Mouse (Mus musculus) telencephalon, adult 2 months (tissue): ENCODE results near the gene Mlycd.

ENCODE experiments used
- DNase-seq: peaks from one replicate; pipeline ENCODE4 v3.0.0-alpha.2; 2011; ENCODE audit warnings: low read depth, low spot score

Mlycd gene

DNA sequence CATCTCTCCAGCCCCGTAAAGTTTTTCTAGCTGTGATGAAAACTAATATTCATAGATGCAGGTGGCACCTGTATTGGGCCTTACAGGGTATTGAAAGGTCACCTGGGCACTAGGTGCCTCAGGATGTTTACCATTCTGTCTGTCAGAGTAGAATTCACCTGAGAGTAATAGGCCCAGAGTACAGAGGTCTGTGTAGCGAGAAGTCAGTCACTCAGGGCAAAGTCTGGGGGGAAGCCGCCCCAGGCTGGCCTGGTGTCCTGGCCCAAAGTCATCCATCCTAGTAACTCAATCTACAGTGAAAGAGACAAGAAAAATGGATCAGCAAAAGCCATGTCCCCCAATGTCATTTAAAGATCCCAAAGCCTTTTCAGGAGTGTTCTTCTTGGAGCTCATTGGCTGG lies 6.2 kb downstream of the Mlycd start:
- no peak for DNase-seq

DNA sequence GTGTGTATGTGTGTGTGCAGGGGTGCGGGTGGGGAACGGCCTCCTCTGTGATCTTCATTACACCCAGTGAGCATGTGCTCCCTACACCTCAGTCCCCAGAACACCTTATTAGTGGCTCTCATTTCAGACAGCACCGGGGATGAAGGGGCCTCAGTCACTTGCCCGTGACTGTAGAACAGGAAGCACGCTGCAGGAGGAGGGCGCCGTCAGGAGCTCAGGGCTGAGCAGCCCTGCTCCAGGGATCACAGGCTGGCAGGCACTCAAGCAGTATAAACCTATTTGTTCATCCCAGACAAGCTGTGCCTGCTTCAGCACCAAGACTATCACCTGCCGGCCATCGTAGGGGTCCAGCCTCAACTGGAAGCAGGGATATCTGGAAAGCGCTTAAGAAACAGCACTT lies 9.2 kb downstream of the Mlycd start:
- no peak for DNase-seq

DNA sequence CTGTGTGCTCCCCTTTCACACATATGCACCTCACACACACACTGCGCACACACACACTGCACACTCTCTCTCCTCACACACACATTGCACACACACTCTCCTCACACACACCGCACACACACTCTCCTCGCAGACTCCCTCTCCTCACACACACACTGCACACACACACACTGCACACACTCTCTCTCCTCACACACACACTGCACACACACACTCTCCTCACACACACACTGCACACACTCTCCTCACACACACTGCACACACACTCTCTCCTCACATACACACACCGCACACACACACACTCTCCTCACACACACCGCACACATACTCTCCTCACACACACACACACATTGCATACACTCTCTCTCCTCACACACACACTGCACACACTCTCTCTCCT lies 10.0 kb downstream of the Mlycd start:
- no peak for DNase-seq

DNA sequence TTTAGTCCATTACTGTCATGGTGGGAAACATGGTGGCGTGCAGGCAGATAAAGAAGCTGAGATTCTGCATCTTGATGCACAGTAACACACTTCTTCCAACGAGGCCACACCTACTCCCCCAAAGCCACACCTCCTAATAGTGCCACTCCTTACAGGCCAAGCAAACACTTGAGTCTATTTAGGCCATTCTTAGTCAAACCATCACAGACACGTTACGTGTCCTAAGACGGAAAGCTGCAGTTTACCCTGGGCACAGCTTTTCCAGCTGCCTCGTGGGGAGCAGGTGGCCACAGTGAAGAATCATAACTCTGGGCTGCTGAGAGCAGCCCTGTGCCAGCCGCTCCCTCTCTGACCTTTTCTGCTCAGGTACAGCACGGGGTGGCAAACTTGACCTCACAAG lies 13.6 kb downstream of the Mlycd start:
- no peak for DNase-seq

DNA sequence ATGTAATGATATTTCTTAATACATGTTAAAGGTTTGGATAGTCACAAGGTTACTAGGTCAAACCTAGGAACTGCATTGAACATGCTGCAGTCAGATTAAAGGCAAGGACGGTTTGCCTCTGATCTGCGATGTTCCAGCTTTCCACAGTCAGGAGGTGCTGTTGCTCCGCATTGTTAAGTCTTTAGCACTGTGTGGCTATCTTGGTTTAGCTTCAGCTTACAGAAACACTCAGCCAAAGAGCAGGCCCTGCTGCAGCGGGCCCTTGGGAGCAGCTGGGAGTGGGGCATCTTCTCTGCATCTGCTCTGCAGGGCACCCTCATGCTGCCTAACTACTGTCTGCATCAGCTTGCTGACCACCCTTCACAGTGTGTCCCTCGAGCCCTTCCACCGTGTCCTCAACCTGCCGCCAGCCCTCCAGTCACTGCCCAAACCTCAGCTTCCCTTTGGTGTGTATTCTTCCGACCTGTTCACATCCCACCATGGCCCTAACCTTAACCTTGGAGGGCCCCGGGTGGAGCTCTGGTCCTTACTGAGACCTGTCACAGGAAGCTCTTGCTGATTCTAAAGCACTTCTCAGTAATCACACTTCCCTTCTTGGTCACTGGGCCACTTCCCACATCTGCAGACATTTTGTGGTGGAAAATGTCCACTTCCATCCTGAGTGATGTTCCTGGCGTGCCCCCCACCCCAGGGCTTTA lies 17.5 kb downstream of the Mlycd start:
- DNase-seq, result no peak

DNA sequence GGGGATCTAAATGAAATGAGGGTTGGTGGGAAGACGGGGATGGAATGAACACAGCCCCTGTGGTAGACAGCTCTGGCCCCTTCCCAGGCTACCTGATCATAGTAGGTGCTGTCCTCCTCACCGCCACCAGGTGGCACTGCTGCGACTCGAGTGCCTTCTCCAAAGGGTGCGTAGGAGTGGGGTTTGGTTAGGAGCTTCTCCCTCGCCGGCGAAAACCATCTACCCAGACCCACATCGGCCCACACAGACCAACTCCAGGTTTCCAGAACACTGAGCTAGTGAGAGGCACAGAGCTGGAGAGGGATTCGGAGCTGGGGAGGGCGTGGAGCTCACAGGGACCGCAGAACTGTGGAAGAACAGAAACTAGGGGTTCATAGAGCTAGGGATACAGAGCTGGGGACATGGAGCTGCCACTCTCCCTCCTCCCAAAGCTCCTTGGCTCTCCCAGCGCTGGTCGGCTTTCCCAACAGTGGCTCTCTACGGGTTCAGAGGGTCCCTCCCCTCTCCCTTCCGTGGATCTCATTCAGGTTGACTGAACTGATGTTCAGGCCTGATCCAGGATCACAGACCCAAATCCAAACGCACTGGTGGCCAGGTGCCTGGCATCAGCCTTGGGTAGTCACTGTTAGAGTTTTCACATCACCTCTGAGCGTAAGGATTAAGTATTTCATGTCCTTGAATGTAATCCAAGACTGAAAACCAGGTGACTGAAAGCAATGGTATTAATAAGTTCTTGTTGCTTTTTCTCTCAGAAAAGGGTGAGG lies 18.2 kb downstream of the Mlycd start:
- DNase-seq, result peak; percentile 77

DNA sequence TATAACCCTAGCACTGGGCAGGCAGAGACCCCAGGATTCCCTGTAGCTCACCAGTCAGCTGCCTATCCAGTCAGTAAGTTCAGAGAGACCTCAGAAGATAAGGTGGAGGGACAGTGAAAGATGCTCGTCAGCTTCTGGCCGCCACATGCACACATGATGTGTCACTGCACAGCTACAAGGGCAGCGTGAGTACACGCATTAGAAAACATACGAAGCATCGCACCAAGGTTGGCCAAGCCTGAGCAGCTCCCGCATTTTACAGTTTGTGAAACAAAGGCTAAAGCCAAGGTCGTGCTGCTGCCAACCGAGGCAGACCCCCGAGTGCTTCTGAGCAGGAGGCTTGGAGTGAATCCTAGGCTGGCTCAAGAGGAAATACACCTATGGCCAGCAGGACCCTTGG lies 18.9 kb downstream of the Mlycd start:
- no peak for DNase-seq

DNA sequence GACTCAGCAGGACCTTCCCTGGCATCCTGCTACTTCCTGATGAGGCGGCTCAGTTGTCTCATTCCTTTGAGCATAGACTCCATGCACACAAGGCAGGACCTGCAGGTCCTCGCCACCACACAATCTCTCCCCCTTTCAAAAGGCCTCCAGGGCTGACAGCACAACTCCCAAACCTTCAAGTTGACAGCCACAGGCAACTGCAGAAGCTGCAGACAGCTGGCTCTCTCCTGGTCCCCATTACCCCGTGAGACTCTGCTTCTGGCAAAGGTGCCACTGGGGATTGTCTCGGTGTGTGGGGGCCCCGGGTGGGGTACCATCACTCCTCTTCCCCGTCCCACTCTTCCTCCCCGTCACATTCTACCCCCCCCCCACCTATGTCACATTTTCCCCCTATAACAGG lies 25.6 kb downstream of the Mlycd start:
- DNase-seq, result no peak

DNA sequence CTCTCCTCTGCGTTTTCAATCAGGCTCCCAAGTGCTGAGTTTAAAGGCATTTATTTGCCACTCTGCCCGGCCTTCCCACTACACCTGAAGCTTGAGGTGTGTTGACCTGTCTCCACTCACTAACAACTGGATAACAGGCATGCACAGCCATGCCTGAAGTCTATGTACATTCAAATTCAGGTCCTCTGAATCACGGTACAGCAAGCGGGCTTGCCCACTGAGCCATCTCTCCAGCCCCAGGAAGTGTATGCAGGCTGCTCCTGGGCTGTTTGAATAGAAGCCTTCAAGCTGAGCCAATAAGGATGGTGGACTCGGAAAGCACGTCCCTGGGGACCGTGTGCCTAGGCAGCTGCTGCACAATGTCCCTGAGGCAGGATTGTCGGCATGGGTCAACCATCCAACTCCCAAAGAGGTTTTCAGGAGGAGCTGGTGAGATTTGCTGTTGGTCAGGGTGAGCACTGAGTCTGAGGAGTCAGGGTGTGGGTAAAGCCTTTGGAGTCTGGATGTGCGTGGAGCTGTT lies 27.0 kb downstream of the Mlycd start:
- no peak for DNase-seq

DNA sequence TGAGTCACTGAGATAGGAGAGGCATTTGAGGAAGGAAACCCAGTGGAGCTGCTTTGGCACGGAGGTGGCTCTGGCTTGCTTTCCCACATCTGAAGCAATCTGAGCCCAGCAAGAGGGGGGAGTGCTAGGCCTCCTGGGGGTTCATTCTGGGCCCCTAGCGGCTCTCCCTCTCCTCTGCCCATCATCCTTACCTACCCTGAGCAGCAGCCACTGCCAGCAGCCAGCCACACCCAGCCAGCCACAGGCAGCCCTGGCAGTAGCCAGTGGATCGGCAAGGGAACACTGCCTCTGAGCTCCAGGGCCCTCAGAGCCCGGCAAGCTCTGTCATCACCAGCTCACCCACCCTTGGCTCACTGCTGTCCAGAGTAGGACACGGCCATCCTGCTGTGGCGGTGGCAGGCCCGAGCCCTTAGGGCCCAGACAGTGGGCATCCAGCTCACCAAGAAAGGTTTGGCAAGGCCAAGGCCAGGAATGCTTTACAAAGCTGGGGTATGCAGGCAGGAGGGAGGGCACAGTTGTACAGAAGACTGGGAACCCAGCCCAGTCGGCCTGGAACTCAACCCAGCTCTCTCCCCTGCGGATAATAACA lies 27.5 kb downstream of the Mlycd start:
- peak; percentile 53 for DNase-seq

DNA sequence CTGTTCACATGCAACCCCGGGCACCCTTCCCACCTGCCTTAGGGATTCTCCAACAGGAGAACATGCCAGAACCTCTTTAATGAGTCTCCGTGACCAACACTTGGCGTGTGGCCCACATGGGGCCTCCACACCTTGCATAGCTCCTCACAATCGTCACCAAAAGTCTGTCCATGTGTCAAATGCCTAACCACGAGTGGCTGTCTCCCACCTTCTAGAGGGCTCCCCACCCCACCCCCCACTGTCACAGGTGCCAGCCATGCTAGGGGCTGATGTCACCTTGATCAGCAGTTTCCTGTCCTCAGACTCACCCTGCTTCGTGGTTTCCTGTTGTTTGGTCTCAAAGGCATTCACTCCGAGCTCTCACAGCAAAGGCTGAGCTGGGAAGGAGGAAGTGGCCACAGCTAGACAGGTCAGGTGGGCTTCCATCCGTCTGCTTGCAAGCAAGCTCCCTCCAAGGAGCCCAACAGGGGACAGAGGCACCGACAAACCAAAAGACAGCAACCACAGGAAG lies 29.0 kb downstream of the Mlycd start:
- no peak for DNase-seq

DNA sequence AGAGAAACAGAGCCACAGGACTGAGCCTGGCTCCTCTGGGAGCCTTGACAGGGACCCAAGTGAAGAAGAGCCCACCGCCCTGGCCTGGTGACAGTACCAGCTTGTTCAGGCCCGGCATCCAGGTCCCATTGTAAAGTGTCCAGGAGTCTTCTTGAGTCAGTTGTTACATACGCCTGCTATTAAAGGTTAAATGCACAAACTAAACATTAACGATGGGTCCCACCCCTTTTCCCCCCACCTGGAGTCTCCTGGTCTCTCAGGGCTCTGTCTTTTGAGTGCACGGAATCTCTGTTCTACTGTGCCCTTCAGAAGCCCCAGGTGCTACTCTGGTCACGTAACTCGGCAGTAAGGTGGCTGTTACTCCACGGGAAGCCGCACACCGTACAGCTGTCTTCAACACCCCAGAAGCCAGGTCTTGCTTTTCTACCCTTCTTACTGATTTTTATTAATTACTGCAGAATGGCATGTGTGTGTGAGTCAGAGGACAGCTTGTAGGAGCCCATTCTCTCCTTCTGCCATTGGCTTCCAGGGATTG lies 29.6 kb downstream of the Mlycd start:
- no peak for DNase-seq

DNA sequence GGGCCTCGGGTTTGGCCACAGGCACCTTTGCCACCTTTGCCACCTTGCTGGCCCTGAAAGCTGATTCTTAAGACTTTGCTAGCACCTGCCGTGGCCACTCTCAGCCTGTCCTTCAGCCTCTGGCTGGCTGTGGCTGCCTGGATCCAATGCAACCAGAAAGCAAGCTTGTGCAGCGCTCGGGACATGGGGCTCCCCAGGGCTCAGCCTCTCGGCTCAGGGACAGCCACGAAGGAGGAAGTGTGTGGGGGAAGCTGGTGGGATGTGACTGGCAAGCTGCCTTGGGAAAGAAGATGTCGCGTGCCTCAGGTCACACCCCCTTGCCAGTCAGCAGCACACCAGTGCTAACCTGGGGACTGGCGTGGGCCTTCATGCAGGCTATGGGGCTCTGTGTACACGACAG lies 30.1 kb downstream of the Mlycd start:
- no peak for DNase-seq

DNA sequence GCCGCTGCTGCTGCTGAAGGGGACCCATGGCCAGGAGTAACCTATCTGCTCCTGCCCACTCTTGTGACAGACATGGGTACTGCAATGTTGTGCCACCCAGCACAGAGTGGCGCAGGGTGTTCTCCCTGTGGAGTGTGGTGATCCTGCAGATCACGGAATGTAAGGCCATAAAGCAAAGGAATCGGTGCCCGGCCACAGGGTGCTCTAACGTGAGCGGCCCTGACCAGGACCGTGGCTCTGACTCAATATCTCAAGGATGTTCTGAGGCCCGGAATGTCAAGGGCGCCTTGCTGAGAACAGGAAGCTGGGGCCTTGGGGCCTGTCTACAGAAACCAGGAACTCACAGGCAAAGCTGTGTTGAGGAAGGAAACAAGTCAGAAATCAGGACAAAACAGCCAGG lies 30.9 kb downstream of the Mlycd start:
- DNase-seq, result no peak

DNA sequence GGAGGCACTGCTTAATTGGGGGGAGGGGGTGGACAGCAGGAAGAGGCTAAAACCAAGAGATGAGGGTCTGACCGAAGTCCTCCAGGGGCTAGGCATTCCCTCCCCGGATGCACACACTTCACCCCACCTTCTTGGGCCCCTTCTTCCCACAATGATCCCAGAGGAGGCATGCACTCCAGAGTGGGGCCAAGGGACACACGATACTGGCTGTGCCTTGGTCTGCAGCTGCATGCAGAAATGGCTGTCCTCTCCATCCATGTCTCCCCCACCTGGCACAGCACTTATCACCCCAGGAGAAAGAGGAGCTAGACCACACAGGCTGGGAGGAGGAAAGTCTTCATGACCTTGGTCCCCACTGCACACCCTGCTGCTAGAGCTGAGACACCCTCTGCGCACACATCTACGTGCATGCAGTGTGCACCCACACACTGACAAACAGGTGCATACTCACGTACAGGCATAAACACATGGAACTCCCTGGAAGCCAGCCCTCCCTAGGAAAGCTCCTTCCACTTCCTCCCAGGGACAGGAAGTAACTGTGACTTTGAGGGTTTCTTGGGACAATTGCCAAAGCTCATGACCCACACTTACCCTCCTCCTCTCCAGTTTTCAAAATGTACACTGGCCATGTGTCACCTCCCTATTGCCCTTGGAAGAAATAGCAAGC lies 31.5 kb downstream of the Mlycd start:
- no peak for DNase-seq

DNA sequence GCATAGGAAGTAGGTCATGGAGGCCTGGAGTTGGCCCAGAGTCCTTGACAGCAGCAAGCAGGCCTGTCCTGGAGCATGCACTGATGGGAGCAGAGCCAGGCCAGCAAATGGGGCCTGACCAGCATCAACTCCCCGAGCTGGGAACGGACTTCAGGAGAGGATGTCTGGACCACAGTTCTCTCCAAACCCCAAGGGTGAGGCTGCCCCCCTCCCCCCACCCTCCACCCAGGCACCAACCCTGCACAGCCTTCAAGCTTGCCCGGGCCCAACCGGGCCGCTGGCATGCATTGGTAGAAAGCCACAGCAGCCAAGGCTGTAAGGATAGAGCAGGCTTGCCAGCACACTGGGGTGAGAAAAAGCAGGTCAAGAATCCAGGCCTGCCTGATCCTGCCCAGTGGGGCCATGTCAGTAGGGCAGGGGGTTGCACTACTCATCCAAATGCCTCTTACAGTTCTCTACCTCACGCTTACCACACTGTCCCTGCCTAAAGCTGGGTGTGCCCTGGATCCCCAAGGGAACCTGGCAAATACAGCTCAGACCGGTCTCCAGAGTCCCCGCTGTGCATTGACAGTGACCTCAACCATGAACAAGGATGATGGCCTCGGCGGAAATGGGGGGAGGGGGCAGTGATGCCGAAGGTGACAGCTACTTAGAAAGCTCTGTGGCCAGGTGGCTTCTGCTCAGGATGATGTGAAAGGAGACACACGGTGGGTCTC lies 33.1 kb downstream of the Mlycd start:
- no peak for DNase-seq

DNA sequence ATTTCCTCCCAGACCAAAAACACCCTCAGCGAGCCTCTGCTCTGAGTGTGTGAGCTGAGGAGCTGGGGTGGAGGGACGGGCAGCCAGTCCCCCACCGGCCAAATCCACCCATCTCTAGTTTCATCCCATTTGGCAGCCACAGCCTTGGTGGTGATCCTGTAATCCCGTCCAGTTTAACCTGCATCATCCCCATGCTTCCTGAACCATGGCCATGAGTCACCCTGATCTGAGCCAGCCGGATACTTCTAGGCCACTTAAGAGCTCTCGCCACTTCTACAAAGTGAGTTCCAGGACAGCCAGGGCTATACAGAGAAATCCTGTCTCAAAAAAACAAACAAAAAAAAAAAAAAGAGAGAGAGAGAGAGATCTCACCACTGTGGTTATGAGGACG lies 33.7 kb downstream of the Mlycd start:
- no peak for DNase-seq

DNA sequence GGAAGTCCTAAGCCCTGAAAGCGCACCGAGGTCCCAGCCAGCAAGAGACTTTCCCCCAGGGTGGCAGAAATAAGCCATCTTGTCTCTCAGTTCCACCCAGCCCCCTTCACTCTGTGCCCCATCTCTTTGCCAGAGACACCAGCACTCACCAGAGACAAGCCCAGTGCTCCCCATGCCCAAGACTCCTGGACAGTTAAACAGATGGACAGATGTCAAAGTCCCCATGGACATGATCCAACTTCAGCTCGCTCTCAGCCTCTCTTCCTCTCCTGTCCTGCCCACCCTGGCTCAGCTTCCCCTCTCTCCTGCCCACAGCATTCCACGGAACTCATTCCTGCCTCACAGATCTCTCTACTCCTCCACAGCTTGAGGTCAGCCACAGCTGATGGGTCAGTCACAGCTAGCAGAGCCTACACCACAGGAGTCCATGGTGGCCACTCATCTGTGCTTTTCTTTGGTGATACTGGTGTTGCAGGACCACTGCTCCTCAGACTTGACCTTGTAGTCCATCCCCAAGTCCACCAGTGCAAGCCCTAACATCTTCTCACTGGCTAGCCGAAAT lies 34.2 kb downstream of the Mlycd start:
- DNase-seq, result no peak

DNA sequence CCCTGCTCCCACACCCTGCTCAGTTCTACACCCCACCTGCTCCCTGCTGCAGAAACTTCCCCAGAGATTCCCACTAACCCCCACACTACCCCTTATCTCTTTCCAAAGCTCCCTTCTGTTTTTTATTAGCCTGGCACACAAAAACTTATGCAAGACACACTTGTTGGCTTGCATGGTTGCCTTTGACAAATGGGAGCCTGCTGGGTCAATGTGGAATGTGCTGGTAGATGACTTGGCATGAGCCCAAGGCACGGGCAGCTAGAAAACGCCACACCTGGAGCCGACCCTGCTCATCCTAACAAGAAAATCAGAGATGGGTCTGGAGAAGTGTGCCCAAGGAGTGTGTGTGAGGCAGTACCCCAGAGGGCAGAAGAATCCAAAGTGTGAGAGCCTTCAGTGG lies 34.9 kb downstream of the Mlycd start:
- DNase-seq, result no peak

DNA sequence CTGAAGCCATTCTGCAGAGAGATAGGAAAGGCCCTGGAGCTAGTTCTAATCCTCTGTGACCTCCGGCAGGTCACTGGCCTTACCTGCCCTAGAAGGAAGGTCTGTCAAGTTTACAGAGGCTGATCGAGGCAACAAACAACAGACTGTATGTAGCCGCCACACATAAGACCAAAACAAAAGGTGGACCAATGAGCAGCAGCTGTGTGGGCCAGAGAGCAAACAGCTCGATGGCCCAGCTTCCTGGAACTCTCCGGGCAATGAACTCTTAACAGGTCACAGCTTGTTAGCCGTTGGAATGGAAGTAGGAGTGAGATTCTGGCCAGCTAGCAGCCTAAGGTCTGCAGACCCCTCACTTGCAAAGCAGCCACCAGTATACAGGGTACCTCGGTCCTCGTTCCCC lies 35.6 kb downstream of the Mlycd start:
- DNase-seq, result no peak

DNA sequence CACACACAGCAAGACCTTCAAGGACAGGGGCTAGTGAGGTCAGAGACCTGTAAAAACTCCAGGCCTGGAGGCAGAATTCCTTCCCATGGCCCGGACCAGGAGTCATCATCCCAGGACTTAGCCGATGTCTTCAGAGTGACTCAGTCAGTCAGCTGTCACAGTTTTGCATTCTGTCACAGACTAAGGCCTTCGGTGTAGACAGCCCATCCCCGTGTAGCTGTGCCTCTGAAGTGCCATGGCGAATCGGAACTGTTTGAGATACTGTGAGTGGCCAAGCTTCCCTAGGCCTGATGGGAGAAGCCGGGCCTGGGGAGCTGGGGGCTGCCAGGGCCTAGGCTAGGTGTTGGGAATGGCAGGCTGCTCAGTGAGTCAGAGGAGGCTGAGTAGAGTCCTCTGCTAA lies 36.0 kb downstream of the Mlycd start:
- DNase-seq, result no peak
